Mouse (Mus musculus) lung, postnatal 0 days (tissue): ENCODE results near the gene Ddost. TPM values are rescaled to one million over a fixed set of nuclear protein-coding genes. Genes with fewer than 3 reads are reported as not detected.

Experiments
- ATAC-seq: fragments of 200-750 bp; cut with Nextera tagmentation; 2 replicates; pipeline ENCODE4 v1.8.0; 2017; ENCODE audit warnings: moderate library complexity
- DNase-seq: peaks from one replicate; pipeline ENCODE4 v3.0.0-alpha.2; 2016; ENCODE audit warnings: low spot score
- H3K27ac ChIP-seq: fragments of 300-500 bp; sonication (generic); 2 replicates; pipeline ENCODE4 v1.5.1; 2014; ENCODE audit warnings: antibody characterized with exemption, mild to moderate bottlenecking, low read length, mixed read lengths
- H3K27me3 ChIP-seq: fragments of 300-500 bp; sonication (generic); replicated peaks from 2 replicates; pipeline ENCODE4 v1.6.1; 2014; ENCODE audit warnings: low read length, mixed read lengths; ENCODE audit not compliant: insufficient read depth
- H3K36me3 ChIP-seq: fragments of 300-500 bp; sonication (generic); 2 replicates; pipeline ENCODE4 v1.6.1; 2014; ENCODE audit warnings: low read length, mixed read lengths; ENCODE audit not compliant: insufficient read depth
- H3K4me1 ChIP-seq: fragments of 300-500 bp; sonication (generic); 2 replicates; pipeline ENCODE4 v1.6.1; 2014; ENCODE audit warnings: antibody characterized with exemption, low read depth, low read length, mixed read lengths; ENCODE audit not compliant: insufficient read depth
- H3K4me2 ChIP-seq: fragments of 300-500 bp; sonication (generic); replicated peaks from 2 replicates; pipeline ENCODE4 v1.6.1; 2014; ENCODE audit warnings: low read depth, mild to moderate bottlenecking, low read length, moderate library complexity, mixed read lengths
- H3K4me3 ChIP-seq: fragments of 300-500 bp; sonication (generic); 2 replicates; pipeline ENCODE4 v1.5.1; 2014; ENCODE audit warnings: low read depth, low read length
- H3K9ac ChIP-seq: fragments of 300-500 bp; sonication (generic); replicated peaks from 2 replicates; pipeline ENCODE4 v1.6.1; 2014; ENCODE audit warnings: low read depth, mild to moderate bottlenecking
- H3K9me3 ChIP-seq: fragments of 300-500 bp; sonication (generic); 2 replicates; pipeline ENCODE4 v1.6.1; 2016; ENCODE audit warnings: low read length, mixed read lengths
- CTCF ChIP-seq: IDR thresholded peaks from 2 replicates; pipeline ENCODE4 v1.5.1; 2016; ENCODE audit warnings: antibody characterized with exemption, mild to moderate bottlenecking
- EP300 ChIP-seq: IDR thresholded peaks from 2 replicates; pipeline ENCODE4 v1.6.1; 2016; ENCODE audit warnings: antibody characterized with exemption, mild to moderate bottlenecking, control low read depth
- WGBS: fragments of 180-500 bp; shearing (Covaris S2); extraction: QIAGEN DNeasy Blood & Tissue Kit; methylation state at CpG from one replicate; pipeline ENCODE4 v1.1.7; 2014; 5-methylcytosine and 5-hydroxymethylcytosine counted together
- polyA plus RNA-seq: library from polyadenylated mRNA; unstranded; fragments of >200 nt; fragmentation: Nextera tagmentation; extraction: Ambion mirVana; gene quantifications from 2 replicates; pipeline ENCODE4 v1.2.1, GENCODE M21; 2015

The Ddost gene
- polyA plus RNA-seq, 1 experiment from 2014 or later: 195 TPM

DNA sequence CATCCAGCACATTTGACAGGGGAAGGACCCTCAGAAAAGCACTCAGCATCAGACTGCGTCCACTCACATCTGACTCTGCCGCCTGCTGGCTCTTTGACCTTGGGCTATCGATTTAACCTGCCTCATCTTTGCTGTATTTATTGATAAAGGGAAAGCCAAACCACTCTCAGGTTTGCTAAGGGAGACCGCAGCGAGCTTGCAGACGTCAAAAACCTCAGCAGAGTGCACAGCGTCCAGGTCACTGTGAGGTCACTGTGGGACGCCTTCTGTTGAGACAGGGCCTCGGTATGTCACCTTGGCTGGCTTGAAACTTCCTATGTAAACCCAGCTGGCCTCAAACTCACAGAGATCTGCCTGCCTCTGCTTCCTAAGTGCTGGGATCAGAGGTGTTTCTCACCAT lies 32.8 kb downstream of the Ddost start:
- H3K27me3 ChIP-seq: no peaks in the 10 kb centered on the region
- H3K36me3 ChIP-seq: no peaks in the 10 kb centered on the region
- no peaks in the 10 kb centered on the region for H3K9me3 ChIP-seq
- no peak overlapping the region for H3K4me3 ChIP-seq
- no peak overlapping the region for H3K9ac ChIP-seq
- no peak overlapping the region for H3K4me2 ChIP-seq
- TF ChIP-seq EP300: no peak
- TF ChIP-seq CTCF: no peak
- WGBS: 55% methylated on average over 9 of the region's 9 CpGs
- no peak for ATAC-seq
- H3K4me1 ChIP-seq: no peaks in the 10 kb centered on the region
- no peak for DNase-seq
- H3K27ac ChIP-seq: no peak overlapping the region

DNA sequence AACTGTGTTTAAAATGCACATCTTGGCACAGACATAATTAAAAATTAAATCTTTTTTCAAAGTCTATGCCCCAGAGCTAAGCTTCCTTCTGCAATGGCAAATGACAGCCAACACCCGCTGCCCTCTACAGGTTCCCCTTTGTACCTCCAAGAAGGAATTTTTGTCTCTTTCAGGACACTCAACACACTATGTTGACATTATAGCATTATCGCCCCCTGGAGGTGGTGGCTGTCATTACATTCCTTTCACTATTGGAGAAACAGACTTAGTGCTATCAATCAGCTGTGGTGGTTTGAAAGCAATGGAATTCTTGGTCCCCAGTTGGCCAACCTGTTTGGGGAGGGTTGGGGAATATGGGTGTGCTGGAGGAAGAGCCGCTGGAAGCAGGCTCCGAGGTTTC lies 35.4 kb downstream of the Ddost start:
- H3K4me1 ChIP-seq: no peaks in the 10 kb centered on the region
- DNase-seq: peak; percentile 38
- no peak overlapping the region for H3K9ac ChIP-seq
- H3K27ac ChIP-seq: no peak overlapping the region
- H3K4me3 ChIP-seq: no peak overlapping the region
- ATAC-seq: no peak
- 24% methylated on average over 4 of the region's 4 CpGs for WGBS
- H3K36me3 ChIP-seq: no peaks in the 10 kb centered on the region
- no peak overlapping the region for H3K4me2 ChIP-seq
- H3K9me3 ChIP-seq: no peaks in the 10 kb centered on the region
- H3K27me3 ChIP-seq: no peaks in the 10 kb centered on the region
- TF ChIP-seq CTCF: peak; percentile 73
- no peak for TF ChIP-seq EP300

DNA sequence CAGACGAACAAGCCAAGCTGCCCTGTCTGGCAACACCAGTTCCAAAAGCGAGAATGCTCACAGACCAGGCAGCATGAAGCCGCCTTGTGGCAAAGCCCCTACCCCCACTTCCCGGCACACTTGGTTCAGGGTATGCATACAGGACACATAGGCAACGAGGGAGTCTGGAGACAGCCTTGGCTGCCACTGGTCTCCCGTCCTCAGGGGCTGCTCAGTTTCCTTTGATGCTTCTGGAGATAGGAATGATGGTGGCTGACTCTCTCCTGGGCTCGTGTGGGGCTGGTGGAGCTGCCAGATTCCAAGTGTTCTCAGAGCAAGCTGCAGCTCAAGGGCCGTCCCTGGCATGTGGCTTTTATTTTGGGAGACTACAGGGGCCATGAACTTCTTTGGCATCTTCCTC lies 36.9 kb downstream of the Ddost start:
- TF ChIP-seq CTCF (no peak), EP300 (no peak)
- DNase-seq (no peak), ATAC-seq (no peak)
- Histone ChIP-seq H3K4me1 (no peaks in the 10 kb centered on the region), H3K27me3 (no peaks in the 10 kb centered on the region), H3K27ac (no peak overlapping the region), H3K9me3 (no peaks in the 10 kb centered on the region), H3K4me3 (no peak overlapping the region), H3K9ac (no peak overlapping the region), H3K36me3 (no peaks in the 10 kb centered on the region), H3K4me2 (no peak overlapping the region)
- WGBS: 56% methylated on average over 8 of the region's 8 CpGs

DNA sequence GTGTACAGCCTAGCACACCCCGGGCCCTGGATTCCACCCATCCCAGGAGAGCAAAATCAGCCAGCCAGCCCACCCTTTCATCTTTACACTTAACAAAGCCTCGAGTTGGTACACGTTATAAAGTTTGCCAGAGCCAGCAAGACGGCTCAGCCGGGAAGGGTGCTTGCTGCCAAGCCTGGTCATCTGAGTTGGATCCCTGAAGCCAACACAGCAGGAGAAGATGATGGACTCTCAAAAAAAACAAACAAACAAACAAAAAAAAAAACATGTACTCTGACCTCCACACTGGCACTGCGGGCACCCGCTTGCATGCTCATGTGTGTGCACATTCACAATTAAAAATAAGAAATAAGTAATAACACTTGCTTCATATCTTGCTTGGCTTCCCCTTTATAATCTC lies 37.5 kb downstream of the Ddost start:
- Histone ChIP-seq H3K9ac (no peak overlapping the region), H3K4me2 (no peak overlapping the region), H3K4me3 (no peak overlapping the region), H3K4me1 (no peaks in the 10 kb centered on the region), H3K36me3 (no peaks in the 10 kb centered on the region), H3K9me3 (no peaks in the 10 kb centered on the region), H3K27me3 (no peaks in the 10 kb centered on the region), H3K27ac (no peak overlapping the region)
- TF ChIP-seq EP300: no peak
- no peak for TF ChIP-seq CTCF
- DNase-seq: no peak
- WGBS: 64% methylated on average over 7 of the region's 7 CpGs
- no peak for ATAC-seq

DNA sequence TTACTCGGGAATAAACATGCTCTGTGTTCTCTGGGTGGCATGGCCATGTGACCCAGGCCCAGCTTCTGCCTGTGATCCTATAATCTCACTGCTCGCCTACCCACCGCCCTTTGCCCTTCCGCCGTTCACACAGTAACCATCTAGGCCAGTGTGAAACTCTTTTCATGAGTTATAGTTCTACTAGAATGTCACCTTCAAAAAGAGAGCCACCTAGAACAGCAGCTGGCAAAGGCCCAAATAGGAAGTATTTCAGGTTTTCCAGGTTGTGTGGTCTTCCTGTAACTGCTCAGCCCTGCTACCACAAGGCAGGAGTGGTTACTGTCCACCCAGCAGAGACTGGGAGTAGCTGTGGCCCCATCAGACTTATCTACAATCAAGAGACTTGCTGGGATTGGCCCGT lies 38.2 kb downstream of the Ddost start:
- TF ChIP-seq EP300 (no peak), CTCF (no peak)
- H3K27ac ChIP-seq: no peak overlapping the region
- H3K4me3 ChIP-seq: no peak overlapping the region
- no peak overlapping the region for H3K4me2 ChIP-seq
- H3K27me3 ChIP-seq: no peaks in the 10 kb centered on the region
- no peaks in the 10 kb centered on the region for H3K4me1 ChIP-seq
- 65% methylated on average over 6 of the region's 6 CpGs for WGBS
- DNase-seq (no peak), ATAC-seq (no peak)
- no peaks in the 10 kb centered on the region for H3K9me3 ChIP-seq
- no peak overlapping the region for H3K9ac ChIP-seq
- no peaks in the 10 kb centered on the region for H3K36me3 ChIP-seq

DNA sequence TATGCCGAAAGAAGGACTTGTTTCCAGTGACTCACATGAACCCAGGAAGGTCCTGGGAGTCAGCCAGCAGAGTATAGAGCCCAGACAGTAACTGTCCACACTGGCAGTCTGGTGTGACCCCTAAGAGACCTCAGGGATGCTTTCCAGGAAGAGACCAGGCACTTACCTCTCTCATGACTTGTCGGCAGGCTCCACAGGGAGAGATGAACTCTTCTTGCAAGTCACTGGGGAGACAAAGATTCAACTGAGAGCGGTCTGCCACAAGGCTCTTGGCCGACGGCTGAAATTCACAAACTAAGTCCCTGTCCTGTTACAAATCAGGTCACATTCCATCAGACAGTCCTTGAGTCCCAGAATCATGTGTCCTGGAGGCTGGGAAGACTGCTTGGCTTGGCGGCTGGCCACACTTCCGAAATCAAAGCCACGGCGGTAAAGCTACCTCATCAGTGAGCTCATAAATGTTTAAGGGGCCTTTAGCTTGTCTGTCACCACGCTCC lies 38.9 kb downstream of the Ddost start:
- WGBS: 55% methylated on average over 10 of the region's 10 CpGs
- no peak for ATAC-seq
- Histone ChIP-seq H3K27ac (no peak overlapping the region), H3K4me1 (no peaks in the 10 kb centered on the region), H3K4me3 (no peak overlapping the region), H3K36me3 (no peaks in the 10 kb centered on the region), H3K4me2 (no peak overlapping the region), H3K9ac (no peak overlapping the region), H3K27me3 (no peaks in the 10 kb centered on the region), H3K9me3 (no peaks in the 10 kb centered on the region)
- no peak for DNase-seq
- TF ChIP-seq CTCF (no peak), EP300 (no peak)
